Mouse (Mus musculus): ENCODE measurements around the gene Stard7.
A peak's percentile ranks its signal among the peaks of the same experiment; 100 is the strongest.
"Not testable (repeated sequence)": the region's sequence is repeated elsewhere in the genome, so short reads cannot be mapped to it uniquely, and the experiment has no call there.

The Stard7 gene

DNA sequence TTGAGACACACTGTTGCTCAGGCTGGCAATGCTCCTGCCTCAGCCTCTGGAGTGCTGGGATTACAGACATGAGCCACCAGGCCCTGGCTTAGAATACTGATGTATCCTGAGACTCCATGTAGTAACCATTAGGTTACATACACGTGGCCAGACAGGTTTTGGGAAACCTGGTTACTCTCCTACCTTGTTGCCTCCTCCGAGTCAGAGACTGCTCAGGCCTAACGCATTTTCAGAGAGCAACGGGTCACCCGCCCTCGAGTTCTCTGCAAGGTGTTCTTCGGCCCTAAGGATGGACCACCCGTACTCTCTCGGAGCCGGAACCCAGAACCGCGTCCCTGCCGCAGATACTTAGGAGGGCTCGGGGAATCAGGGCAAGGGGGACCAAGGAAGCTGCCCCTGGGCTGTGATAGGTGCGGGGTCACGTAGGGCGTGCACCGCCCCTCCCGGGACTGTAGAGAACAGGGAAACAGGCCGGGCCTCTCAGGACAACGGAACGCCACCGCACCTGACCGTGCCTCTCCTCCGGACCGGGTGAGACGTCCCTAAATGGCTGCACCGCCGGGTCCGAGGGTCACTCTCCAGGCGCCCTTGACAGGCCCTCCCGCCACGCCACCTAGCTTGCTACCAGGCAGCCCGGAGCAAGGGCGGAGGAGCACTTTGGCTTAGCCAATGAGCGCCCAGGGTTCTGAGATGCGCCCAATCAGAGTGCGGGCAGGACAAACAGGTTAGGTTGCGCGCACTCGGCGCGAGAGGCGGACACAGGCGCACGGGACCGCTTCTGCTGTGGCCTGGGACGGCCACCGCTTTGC is at the start of gene Stard7:
Gene Stard7 (plus strand): TSS at position 728 of the 809 bp plus-strand sequence.
- DNase-seq (ENCODE audit: low spot score in 2 of 2): peak; percentile 96 to 97

DNA sequence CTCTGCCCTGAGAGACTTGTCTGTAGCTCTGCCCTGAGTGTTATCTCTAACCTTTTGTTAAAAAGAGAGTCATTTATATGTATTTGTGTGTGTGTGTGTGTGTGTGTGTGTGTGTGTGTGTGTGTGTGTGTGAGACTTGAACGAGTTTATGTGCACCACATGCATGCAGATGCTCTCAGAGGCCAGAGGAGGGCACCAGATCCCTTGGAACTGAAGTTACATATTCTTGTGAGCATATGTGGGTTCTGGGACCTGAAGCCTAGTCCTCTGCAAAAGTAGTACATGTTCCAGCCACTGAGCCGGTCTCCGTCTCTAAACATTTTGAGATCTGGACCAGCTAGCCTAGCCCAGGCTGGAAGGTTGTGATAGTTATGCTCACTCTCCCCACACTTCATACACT is 44.8 kb upstream of the Stard7 start:
- DNase-seq (ENCODE audit: low spot score in 2 of 2): no peak

DNA sequence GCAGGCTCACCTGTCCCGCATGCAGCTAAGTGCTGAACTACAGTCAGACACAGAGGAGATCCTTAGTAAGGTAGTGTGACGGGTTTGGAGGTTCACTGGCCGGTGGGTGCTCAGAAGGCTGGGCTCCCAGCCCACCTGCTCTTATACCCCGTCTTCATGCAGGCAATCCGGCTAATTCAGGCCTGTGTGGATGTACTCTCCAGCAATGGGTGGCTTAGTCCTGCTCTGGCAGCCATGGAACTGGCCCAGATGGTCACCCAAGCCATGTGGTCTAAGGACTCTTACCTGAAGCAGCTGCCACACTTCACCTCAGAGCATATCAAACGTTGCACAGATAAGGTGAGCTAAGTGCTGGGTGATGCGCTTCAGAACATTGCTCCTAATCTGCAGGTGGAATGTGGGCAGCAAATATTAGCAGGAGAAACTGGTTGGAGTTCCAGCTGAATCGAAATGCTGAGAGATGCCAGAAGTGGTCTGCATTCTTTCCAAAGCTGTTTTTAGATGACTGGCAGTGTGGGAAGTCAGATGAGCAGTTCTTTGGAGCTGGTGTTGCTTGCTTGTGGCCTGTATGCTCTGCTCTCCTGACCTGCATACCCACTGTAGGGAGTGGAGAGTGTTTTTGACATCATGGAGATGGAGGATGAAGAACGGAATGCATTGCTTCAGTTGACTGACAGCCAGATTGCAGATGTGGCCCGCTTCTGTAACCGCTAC is 32.0 kb upstream of the Stard7 start:
- DNase-seq (ENCODE audit: low spot score in 2 of 2): no peak

DNA sequence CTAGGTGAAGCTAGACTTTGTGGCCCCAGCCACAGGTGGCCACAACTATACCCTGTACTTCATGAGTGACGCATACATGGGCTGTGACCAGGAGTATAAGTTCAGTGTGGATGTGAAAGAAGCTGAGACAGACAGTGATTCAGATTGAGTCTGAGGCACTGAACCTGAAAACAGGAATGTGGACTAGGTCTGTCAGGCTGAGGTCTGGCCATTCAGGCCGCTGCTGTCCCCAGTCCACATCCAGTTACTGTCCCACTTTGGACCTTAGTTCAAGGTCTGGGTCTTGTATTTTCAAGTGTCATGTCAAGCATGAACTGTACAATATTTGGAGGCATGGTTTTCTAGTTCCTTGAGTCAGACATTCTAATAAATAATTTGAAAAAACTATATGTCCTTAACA is 30.0 kb upstream of the Stard7 start:
- DNase-seq (ENCODE audit: low spot score in 2 of 2): no peak

DNA sequence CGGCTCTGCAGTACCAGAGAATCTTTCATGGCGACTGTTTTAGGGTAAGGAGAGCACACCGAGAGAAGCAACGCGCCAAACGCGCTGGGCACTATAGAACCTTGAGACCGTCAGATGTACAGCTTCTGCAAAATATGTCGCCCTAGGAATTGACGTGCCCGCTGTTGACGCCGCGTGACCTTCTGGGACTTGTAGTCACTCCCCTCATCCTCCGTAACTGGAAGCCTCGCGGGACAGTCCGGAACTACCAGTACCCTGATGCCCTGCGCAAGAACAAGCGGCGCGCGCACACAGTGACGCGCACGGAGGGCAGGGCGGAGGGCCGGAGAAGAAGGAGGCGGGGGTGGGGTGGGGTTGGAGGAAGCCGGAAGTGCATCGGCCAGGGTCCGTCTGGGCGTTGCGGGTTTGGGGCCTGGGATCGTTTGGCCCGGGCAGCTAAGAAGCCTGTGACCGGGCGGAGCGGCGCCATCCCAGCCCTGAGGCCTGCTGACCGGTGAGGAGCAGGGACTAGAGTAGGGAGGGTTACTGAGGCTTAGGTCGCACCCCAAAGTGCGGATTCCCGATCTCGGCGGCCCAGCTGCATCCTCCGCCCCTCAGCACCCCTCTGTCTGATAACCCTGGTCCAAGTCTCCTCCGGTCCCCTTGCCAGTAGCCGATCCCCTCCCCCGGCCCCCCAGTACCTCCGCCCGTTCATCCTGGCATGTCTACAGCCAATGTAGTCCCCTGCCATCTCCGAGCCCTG is 22.3 kb upstream of the Stard7 start, which contains the start of the genes Ciao1 and Tmem127:
Gene Ciao1 (minus strand): TSS at position 225 of the 742 bp plus-strand sequence.
Gene Tmem127 (plus strand): TSS at position 317 of the 742 bp plus-strand sequence.
- DNase-seq (ENCODE audit: low spot score in 2 of 2): peak; percentile 97 to 98

DNA sequence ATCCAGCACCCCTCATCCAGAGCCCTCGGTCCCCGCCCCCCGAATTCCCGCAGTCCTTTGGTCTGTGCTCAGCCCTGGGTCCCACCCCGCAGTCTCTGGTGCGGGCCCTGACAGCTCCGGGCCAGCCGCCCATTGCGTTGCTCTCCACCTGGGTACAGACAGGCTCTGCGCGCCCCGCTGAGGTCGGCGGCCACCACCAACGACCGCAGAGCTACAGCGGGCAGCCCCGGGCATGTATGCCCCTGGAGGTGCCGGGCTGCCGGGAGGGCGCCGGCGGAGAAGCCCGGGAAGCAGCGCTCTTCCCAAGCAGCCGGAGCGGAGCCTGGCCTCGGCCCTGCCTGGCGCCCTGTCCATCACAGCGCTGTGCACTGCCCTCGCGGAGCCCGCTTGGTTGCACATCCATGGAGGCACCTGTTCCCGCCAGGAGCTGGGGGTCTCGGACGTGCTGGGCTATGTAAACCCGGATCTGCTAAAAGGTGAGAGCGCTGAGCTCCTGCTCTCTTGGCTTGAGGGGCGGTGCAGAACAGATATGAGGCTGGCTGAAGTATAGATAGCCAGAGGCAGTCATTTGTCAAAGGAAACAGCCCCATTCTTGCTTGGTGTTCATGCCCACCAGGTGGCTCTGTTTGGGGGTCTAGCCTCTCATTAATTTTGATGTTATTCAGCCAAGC is 21.5 kb upstream of the Stard7 start:
- DNase-seq (ENCODE audit: low spot score in 2 of 2): peak; percentile 49 to 83

DNA sequence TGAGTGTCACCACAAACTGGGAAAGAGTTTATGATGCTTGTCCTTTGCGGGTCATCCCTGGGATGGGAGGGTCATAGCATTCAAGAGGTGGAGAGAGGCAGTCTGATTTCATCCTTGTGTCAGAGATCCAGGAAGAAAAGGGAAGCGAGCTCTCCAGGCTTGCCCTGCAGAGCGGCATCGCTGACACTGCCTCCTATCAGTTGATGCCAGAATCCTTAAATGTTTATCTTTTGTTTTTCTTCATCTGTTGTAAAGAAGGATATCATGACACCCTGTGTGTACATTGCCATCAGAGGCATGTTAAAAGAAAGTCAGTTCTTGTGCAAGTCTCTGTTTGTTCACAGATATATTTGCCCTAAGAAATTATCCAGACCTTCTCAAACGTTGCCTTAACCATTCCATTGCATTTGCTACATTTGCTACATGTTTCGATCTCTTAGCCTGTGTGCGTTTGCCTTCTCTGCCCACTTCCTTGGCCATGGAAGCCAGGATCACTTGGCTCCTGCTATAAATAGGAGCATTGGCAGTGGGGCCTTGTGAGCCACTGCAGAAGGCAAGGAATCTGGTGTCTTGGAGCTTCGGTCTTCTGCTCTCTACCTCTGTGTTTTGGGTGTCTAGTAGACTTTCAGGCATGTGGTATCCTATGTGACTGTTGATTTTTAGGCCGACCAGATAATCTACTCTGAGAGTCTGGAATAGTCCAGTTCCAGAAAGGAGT is 19.6 kb upstream of the Stard7 start:
- DNase-seq (ENCODE audit: low spot score in 2 of 2): no peak

DNA sequence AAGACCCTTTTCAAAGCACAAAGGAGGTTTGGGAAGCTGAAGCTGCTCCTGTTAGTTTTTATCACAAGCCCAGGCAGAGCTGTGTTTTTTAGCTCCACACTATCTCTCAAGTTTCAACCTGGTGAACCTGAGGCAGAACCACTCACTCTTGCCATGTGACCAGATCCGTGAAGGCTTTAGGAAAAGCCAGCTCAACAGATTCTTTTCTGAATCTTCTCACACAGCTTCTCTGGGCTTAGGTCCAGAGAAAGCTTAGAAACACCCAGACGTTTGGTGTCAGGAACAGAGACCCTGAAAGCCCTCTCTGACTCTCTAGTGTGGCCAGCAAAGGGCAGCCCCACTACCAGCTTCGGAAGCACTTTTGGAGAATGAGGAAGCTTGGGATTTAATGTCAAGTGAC is 18.6 kb upstream of the Stard7 start:
- DNase-seq (ENCODE audit: low spot score in 2 of 2): no peak

DNA sequence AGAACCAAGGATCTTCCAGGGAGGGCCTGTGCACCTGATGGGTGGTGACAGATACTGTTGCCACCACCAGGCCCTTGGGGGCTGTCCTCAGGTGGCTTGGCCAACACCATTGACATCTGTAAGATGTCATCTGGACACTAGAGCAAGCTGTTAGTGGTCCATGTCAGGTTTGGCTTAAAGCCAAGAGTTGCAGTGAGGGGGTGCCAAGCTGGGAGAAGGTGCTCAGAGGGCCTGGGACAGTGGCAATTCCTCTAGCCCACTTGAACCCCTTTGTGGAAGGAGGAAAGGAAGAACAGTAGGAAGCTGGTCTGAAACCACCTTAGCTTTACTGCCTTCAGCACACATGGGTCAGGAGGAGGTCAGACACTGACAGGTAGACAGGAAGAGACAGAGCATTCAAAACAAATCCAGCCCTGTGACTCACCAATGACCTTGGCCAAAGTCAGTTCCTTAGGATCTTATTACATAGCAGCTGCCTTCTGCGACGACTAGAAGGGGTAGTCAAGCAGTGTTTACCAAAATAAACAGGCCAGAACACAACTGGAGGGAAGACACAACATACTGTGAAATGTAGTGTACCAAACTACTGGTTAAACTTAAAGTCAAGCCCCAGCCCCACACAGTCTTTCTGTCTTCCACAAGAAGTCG is 18.0 kb upstream of the Stard7 start:
- DNase-seq (ENCODE audit: low spot score in 2 of 2): no peak

DNA sequence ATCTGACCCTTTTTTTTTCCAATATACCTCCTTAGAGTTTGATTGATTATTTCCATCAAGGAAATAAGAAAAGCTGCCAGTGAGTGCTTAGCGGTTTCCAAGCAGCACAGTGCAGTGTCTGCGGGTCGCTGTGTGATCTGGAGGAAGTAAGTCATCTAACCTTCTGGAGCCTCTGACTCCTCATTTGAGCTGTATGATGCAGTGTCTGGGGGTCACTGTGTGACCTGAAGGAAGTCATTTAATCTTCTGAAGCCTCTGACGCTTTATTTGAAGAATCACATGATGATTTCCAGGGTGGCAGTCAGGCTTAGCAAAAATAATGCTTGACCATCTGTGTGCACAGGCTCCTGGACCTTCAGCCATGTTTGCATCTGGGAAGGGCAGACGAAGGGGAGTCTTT is 17.2 kb upstream of the Stard7 start:
- DNase-seq (ENCODE audit: low spot score in 2 of 2): no peak

DNA sequence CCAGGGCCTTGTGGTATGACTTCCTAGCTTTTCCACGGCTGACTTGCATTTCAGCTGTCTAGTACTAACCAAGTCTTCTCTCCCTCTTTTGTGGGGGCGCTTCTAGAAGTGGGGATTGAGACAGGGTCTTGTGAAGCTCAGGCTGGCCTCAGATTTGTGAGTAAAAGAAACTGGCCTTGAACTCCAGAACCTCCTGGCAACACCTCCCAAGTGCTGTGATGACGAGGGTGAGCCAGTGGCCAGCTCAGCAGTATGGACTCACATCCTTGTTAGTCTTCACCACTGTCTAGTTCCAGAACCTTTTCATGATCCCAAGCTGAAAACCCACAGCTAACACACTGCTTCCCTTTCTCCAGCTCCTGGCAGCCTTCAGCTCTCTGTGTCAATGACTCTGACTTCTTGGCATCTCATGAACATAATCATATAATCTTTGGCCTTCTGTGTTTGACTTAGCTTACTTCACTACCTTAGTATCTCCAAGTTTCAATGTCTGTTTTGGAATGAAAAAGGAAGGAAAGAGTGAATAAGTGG is 15.3 kb upstream of the Stard7 start:
- DNase-seq (ENCODE audit: low spot score in 2 of 2): no peak

DNA sequence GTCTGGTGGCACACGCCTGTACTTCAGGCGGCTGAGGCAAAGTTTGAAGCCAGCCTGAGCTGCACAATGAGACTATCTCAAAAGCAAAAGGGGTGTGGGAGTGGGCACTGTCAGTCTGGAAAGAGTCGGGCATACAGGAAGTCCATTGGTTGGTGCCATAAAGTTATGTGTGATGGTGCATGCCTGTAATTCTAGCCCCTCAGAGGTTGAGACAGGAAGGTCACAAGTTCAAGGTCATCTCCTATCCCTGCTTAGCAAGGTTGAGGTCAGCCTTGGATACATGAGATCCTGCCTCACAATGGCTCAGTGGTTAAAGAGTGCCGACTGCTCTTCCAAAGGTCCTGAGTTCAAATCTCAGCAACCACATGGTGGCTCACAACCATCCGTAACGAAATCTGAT is 14.7 kb upstream of the Stard7 start:
- DNase-seq (ENCODE audit: low spot score in 2 of 2): no peak

DNA sequence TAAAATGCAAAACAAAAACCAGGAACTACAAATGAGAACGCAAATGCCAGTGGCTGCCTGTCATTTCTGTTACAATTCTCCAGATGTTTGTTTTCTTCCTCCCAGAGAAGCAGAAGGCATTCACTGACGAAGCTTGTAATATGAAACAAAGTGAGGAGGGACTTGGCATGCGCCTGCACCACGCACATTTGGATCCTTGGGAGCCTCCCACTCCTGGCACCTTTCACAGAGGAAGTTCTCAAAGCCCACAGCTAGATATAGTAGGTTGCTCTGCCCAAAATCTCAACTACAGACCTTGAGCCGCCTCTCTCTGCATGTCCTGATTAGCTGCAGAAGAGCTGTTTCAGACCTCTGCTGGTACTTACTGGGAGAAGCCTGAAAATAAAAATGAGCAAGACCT is 10.7 kb upstream of the Stard7 start:
- no peak for DNase-seq (ENCODE audit: low spot score in 2 of 2)

DNA sequence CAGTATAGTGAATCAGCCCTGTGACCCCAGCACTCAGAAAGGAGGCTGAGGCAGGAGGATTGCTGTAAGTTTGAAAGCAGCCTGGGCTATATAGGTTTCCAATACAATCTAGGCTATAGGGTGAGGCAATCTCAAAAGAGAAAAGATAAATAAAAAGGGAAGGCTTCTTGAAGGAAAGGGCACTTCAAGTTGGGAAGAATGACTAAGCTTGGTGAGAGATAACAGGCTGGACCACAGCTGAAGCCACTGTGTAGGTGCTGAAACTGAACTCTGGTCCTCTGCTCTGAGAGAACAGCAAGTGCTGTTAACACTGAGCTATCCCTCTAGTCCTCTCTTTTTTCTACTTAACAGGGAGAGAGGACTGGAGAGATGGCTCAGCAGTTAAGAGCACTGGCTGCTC is 7.5 kb upstream of the Stard7 start:
- DNase-seq (ENCODE audit: low spot score in 2 of 2): no peak

DNA sequence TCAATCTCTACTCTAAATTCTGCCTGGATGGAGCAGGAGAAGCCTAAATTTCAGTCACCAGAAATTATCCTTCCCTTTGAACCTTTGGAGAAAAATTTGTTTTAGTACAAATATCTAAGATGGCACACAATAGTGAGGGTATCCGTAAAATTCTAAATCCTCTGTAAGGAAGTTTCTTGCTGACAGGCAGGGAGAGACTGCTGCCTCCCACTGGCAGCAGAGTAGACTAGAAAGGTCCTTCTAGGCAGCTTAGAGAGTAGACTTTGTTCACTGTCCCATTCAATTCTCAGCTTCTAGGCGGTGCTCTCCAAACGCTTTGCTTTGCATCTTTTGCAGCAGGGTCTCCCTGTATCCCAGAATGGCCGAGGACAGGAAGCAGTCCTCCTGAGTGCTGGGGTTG is 2.2 kb upstream of the Stard7 start:
- DNase-seq (ENCODE audit: low spot score in 2 of 2): no peak

DNA sequence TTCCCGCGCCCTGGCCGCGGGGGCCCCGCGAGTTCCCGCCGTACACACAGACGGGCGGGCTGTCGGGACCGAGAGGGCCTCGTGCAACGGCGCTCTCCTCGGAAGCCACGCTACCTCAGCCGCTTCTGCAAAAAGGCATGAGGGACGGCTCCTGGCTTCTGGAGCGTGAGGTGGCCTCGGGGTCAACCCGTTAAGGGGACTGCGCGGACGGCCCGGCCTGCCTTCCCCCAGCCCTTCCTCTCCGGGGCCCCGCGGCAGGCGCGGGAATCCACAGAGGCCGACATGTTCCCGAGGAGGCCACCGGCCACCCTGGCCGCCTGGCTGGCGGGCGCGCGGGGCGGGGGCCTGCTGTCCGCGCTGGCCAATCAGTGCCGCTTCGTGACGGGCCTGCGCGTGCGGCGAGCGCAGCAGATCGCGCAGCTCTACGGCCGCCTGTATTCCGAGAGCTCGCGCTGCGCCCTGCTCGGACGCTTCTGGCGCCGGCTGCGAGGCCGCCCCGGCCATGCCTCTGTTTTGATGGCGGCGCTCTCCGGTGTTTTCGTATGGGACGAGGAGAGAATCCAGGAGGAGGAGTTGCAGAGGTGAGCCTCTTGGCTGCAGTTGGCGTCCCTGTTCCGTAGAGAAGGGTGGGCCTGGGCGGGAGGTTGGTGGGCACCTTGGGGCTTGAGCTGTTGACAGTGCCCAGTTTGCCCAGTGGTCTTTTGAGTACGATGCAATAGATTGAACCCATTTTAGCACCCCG is 453 bp downstream of the Stard7 start:
- peak; percentile 87 to 92 for DNase-seq (ENCODE audit: low spot score in 2 of 2)

DNA sequence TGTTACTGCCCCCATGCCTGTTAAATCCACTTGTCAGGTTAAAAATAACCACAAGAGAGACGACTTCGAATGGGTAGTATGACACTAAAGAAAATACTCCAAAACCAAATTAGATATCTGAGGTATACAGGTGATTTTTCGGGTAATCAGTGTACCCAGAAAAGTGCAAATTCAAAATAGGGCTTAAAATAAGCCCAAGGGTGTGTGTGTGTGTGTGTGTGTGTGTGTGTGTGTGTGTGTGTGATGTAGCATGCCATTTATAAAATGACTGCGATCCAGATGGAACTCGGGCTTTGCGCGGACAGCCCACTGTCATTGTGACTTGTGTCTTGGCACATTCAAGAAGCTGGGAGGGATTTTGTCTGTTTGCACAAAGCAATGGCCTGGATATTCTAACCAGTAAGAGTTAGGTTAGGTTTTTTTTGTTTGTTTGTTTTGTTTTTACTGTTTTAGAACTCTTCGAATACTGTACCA is 1.1 kb downstream of the Stard7 start:
- no peak for DNase-seq (ENCODE audit: low spot score in 2 of 2)

DNA sequence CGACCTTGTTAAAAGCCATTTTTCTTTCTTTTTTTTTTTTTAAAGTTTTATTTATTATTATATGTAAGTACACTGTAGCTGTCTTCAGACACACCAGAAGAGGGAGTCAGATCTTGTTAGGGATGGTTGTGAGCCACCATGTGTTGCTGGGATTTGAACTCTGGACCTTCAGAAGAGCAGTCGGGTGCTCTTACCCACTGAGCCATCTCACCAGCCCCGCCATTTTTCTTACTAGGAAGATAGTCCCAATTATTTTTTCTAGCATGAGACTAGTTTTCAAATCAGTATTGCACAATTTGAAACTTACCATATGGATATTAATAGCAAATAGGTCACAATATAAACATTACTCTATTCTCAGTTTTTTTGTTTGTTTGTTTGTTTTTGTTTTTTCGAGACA is 2.0 kb downstream of the Stard7 start:
- DNase-seq (ENCODE audit: low spot score in 2 of 2): not testable (repeated sequence)

DNA sequence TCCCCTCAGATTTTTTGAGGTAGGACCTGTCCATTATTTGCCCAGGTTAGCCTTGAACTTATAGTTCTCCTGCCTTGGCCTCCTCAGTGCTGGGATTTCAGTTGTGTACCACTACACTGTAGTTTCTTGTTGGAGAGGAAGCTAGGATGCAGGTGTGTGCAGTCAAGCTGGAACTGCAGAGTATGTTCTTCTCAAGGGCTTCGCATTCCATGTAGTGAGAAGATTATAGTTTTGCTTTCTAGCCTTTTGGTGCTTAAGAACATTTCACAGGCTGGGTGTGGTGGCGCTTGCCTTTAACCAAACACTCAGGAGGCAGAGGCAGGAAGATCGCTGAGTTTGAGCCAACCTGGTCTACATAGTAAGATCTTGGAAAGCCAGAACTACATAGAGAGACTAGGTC is 2.8 kb downstream of the Stard7 start:
- DNase-seq (ENCODE audit: low spot score in 2 of 2): no peak

DNA sequence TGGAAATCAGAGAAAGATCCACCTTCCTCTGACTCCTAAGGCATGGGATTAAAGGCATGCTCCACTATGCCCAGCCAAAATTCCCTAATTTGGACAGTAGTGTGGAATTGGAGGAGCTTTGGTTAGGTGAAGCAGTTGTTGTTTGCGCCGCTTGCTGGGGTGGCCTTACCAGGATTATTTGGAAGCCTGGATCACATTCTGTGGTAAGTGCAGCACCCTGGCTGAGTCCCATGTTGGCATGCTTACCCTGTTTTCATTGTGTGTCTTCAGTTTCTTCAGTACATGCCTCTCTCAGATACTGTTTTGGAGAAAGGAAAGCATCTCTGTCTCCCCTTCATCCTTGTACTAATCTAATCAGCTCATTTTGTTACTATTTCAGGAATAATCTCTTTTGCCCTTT is 4.6 kb downstream of the Stard7 start:
- DNase-seq (ENCODE audit: low spot score in 2 of 2): no peak

Measured in spleen, postnatal 4 days (tissue).